Mouse (Mus musculus) kidney, postnatal 0 days (tissue): ENCODE results near the gene Gm10718. TPM values are rescaled to one million over a fixed set of nuclear protein-coding genes. Genes with fewer than 3 reads are reported as not detected.
"Not testable (repeated sequence)": the region's sequence is repeated elsewhere in the genome, so short reads cannot be mapped to it uniquely, and the experiment has no call there.

ENCODE experiments used
- ATAC-seq: fragments of 200-750 bp; cut with Nextera tagmentation; replicated peaks from 2 replicates; pipeline ENCODE4 v1.8.0; 2017; ENCODE audit warnings: low read depth, moderate number of reproducible peaks, moderate TSS enrichment, moderate library complexity; ENCODE audit not compliant: low FRiP score
- DNase-seq: peaks from one replicate; pipeline ENCODE4 v3.0.0-alpha.2; 2016; ENCODE audit warnings: low spot score
- H3K27ac ChIP-seq: fragments of 300-500 bp; sonication (generic); 2 replicates; pipeline ENCODE4 v1.5.1; 2014; ENCODE audit warnings: mild to moderate bottlenecking
- H3K27me3 ChIP-seq: fragments of 300-500 bp; sonication (generic); 2 replicates; pipeline ENCODE4 v1.6.1; 2014; ENCODE audit warnings: low read length, mixed read lengths; ENCODE audit not compliant: insufficient read depth
- H3K36me3 ChIP-seq: fragments of 300-500 bp; sonication (generic); 2 replicates; pipeline ENCODE4 v1.6.1; 2014; ENCODE audit warnings: low read length, mixed read lengths; ENCODE audit not compliant: insufficient read depth
- H3K4me1 ChIP-seq: fragments of 300-500 bp; sonication (generic); replicated peaks from 2 replicates; pipeline ENCODE4 v1.6.1; 2014; ENCODE audit warnings: antibody characterized with exemption, low read length, mixed read lengths; ENCODE audit not compliant: insufficient read depth
- H3K4me2 ChIP-seq: fragments of 300-500 bp; sonication (generic); 2 replicates; pipeline ENCODE4 v1.6.1; 2014; ENCODE audit warnings: mild to moderate bottlenecking, low read length, moderate library complexity, mixed read lengths
- H3K4me3 ChIP-seq: fragments of 300-500 bp; sonication (generic); replicated peaks from 2 replicates; pipeline ENCODE4 v1.5.1; 2014; ENCODE audit warnings: low read depth, low read length
- H3K9ac ChIP-seq: fragments of 300-500 bp; sonication (generic); 2 replicates; pipeline ENCODE4 v1.6.1; 2014; ENCODE audit warnings: low read depth, low read length
- H3K9me3 ChIP-seq: fragments of 300-500 bp; sonication (generic); replicated peaks from 2 replicates; pipeline ENCODE4 v1.6.1; 2016; ENCODE audit warnings: low read length, inconsistent platforms, mixed read lengths
- WGBS: fragments of 180-500 bp; shearing (Covaris S2); extraction: QIAGEN DNeasy Blood & Tissue Kit; methylation state at CpG from one replicate; pipeline ENCODE4 v1.1.7; 2014; 5-methylcytosine and 5-hydroxymethylcytosine counted together
- polyA plus RNA-seq: library from polyadenylated mRNA; unstranded; fragments of >200 nt; fragmentation: Nextera tagmentation; extraction: Ambion mirVana; gene quantifications from 2 replicates; pipeline ENCODE4 v1.2.1, GENCODE M21; 2015

The Gm10718 gene
- polyA plus RNA-seq, 1 experiment from 2014 or later, result 0.30 TPM

DNA sequence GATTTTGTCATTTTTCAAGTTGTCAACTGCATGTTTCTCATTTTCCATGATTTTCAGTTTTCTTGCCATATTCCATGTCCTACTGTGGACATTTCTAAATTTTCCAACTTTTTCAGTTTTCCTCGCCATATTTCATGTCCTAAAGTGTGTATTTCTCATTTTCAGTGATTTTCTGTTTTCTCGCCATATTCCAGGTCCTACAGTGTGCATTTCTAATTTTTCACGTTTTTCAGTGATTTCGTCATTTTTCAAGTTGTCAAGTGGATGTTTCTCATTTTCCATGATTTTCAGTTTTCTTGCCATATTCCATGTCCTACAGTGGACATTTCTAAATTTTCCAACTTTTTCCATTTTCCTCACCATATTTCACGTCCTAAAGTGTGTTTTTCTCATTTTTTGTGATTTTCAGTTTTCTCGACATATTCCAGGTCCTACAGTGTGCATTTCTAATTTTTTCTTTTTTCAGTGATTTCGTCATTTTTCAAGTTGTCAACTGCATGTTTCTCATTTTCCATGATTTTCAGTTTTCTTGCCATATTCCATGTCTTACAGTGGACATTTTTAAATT lies 11.2 kb upstream of the Gm10718 start:
- not testable (repeated sequence) for H3K4me2 ChIP-seq, ATAC-seq, H3K36me3 ChIP-seq, H3K4me3 ChIP-seq, DNase-seq, H3K27me3 ChIP-seq, H3K9ac ChIP-seq, H3K4me1 ChIP-seq, H3K27ac ChIP-seq, H3K9me3 ChIP-seq
- 82% methylated on average over 2 of the region's 7 CpGs for WGBS

- H3K4me1 ChIP-seq, H3K9me3 ChIP-seq, H3K27ac ChIP-seq, DNase-seq, H3K4me2 ChIP-seq, H3K9ac ChIP-seq, H3K27me3 ChIP-seq, H3K4me3 ChIP-seq, H3K36me3 ChIP-seq: not testable (repeated sequence)
- WGBS, result no CpG with 5 or more reads among the region's 11 CpGs
- ATAC-seq, result peak; percentile 57
These were observed 10.5 kb upstream of the Gm10718 start, which contains the start of gene Gm10721 for GRCm38 (mm10) chr9:3012733-3013279. Gene Gm10721, plus strand, starts transcription at chr9:3013140.

DNA sequence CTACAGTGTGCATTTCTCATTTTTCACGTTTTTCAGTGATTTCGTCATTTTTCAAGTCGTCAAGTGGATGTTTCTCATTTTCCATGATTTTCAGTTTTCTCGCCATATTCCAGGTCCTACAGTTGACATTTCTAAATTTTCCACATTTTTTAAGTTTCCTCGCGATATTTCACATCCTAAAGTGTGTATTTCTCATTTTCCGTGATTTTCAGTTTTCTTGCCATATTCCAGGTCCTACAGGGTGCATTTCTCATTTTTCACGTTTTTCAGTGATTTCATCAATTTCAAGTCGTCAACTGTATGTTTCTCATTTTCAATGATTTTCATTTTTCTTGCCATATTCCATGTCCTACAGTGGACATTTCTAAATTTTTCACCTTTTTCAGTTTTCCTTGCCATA lies 8.0 kb upstream of the Gm10718 start, which contains the start of gene Gm10720:
Gm10720 (plus strand) TSS at position 301 of the 400 bp plus-strand sequence.
- not testable (repeated sequence) for H3K27ac ChIP-seq, H3K4me1 ChIP-seq, H3K9me3 ChIP-seq, DNase-seq, H3K9ac ChIP-seq, H3K27me3 ChIP-seq, H3K36me3 ChIP-seq, H3K4me3 ChIP-seq, ATAC-seq, H3K4me2 ChIP-seq
- WGBS, result 67% methylated on average over 4 of the region's 9 CpGs

DNA sequence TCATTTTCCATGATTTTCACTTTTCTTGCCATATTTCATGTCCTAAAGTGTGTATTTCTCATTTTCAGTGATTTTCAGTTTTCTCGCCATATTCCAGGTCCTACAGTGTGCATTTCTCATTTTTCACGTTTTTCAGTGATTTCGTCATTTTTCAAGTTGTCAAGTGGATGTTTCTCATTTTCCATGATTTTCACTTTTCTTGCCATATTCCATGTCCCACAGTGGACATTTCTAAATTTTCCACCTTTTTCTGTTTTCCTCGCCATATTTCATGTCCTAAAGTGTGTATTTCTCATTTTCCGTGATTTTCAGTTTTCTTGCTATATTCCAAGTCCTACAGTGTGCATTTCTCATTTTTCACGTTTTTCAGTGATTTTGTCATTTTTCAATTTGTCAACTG lies 7.5 kb upstream of the Gm10718 start:
- H3K27me3 ChIP-seq, H3K4me2 ChIP-seq, H3K9ac ChIP-seq, H3K4me1 ChIP-seq, H3K4me3 ChIP-seq, H3K27ac ChIP-seq, H3K9me3 ChIP-seq, ATAC-seq, DNase-seq, H3K36me3 ChIP-seq: not testable (repeated sequence)
- 69% methylated on average over 4 of the region's 6 CpGs for WGBS

DNA sequence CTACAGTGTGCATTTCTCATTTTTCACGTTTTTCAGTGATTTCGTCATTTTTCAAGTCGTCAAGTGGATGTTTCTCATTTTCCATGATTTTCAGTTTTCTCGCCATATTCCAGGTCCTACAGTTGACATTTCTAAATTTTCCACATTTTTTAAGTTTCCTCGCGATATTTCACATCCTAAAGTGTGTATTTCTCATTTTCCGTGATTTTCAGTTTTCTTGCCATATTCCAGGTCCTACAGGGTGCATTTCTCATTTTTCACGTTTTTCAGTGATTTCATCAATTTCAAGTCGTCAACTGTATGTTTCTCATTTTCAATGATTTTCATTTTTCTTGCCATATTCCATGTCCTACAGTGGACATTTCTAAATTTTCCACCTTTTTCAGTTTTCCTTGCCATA lies 6.2 kb upstream of the Gm10718 start, which contains the start of gene Gm10719:
Gm10719 (plus strand) TSS at position 301 of the 400 bp plus-strand sequence.
- 83% methylated on average over 1 of the region's 9 CpGs for WGBS
- not testable (repeated sequence) for DNase-seq, H3K9ac ChIP-seq, ATAC-seq, H3K4me2 ChIP-seq, H3K4me3 ChIP-seq, H3K4me1 ChIP-seq, H3K36me3 ChIP-seq, H3K27ac ChIP-seq, H3K27me3 ChIP-seq, H3K9me3 ChIP-seq

GRCm38 (mm10) chr9:3018944-3019343 lies 4.4 kb upstream of the Gm10718 start:
- WGBS, result 68% methylated on average over 9 of the region's 9 CpGs
- not testable (repeated sequence) for H3K36me3 ChIP-seq, ATAC-seq

DNA sequence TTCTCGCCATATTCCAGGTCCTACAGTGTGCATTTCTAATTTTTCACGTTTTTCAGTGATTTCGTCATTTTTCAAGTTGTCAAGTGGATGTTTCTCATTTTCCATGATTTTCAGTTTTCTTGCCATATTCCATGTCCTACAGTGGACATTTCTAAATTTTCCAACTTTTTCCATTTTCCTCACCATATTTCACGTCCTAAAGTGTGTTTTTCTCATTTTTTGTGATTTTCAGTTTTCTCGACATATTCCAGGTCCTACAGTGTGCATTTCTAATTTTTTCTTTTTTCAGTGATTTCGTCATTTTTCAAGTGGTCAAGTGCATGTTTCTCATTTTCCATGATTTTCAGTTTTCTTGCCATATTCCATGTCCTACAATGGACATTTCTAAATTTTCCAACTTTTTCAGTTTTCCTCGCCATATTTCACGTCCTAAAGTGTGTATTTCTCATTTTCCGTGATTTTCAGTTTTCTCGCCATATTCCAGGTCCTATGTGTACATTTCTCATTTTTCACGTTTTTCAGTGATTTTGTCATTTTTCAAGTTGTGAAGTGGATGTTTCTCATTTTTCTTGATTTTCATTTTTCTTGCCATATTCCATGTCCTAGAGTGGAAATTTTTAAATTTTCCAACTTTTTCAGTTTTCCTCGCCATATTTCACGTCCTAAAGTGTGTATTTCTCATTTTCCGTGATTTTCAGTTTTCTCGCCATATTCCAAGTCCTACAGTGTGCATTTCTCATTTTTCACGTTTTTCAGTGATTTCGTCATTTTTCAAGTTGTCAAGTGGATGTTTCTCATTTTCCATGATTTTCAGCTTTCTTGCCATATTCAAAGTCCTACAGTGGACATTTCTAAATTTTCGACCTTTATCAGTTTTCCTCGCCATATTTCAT lies 3.3 kb upstream of the Gm10718 start:
- 82% methylated on average over 11 of the region's 19 CpGs for WGBS
- not testable (repeated sequence) for DNase-seq, H3K4me3 ChIP-seq, H3K27me3 ChIP-seq, H3K4me1 ChIP-seq, H3K4me2 ChIP-seq, H3K9ac ChIP-seq, H3K27ac ChIP-seq, H3K9me3 ChIP-seq, H3K36me3 ChIP-seq
- ATAC-seq, result peak; percentile 50

More at GRCm38 (mm10) chr9:3018944-3019343, 4.4 kb upstream of the Gm10718 start:
- H3K27ac ChIP-seq, H3K4me1 ChIP-seq, H3K4me2 ChIP-seq, H3K9ac ChIP-seq, H3K9me3 ChIP-seq, DNase-seq, H3K4me3 ChIP-seq, H3K27me3 ChIP-seq: not testable (repeated sequence)

- H3K27me3 ChIP-seq, H3K4me1 ChIP-seq, H3K27ac ChIP-seq, H3K9me3 ChIP-seq, H3K4me2 ChIP-seq, H3K9ac ChIP-seq, H3K4me3 ChIP-seq, H3K36me3 ChIP-seq, ATAC-seq: not testable (repeated sequence)
- DNase-seq, result peak; percentile 1
- 69% methylated on average over 9 of the region's 13 CpGs for WGBS
These were observed 885 bp upstream of the Gm10718 start for GRCm38 (mm10) chr9:3022316-3023008.
